Mouse (Mus musculus) CH12.LX (cell line): Measurements from ENCODE around the gene Sdf2l1.

Experiments
- CTCF ChIP-seq, 2 experiments: IDR thresholded peaks in 1 of 2; conservative IDR thresholded peaks in 1 of 2; 2 replicates each; pipeline ENCODE4 v1.5.1; 2011 to 2012; ENCODE audit warnings: low read depth in 2 of 2, low read length in 2 of 2, improper control_type of control experiment in 1 of 2, inconsistent platforms in 1 of 2, mild to moderate bottlenecking in 1 of 2, moderate library complexity in 1 of 2
- EP300 ChIP-seq: IDR thresholded peaks from 2 replicates; pipeline ENCODE4 v1.6.1; 2011; ENCODE audit warnings: low read length, improper control_type of control experiment
- POLR2AphosphoS2 ChIP-seq: IDR thresholded peaks from 2 replicates; pipeline ENCODE4 v1.6.1; 2011; ENCODE audit warnings: low read depth, low read length, improper control_type of control experiment

- TF ChIP-seq CTCF (conservative IDR thresholded peaks at IDR 0.05 in 1 of 2, IDR thresholded peaks at IDR 0.05 in 1 of 2; ENCODE audit: low read depth in 2 of 2, low read length in 2 of 2) (no peak), POLR2AphosphoS2 (no peak), EP300 (no peak)
Observed at GRCm38 (mm10) chr16:17132906-17133200, 670 bp upstream of the Sdf2l1 start.
